ENCODE assay signal across 14 mouse cellular contexts in genomic region chr3:69561686-69562085, GRCm38 (mm10). TPM values are rescaled to one million over a fixed set of nuclear protein-coding genes. Genes with fewer than 3 reads are reported as not detected.
DNase-seq lines count a peak whose midpoint lies in the region; ATAC-seq and TF ChIP-seq lines count a peak whose summit lies in the region.
"Had no signal": no experiment of that assay in that cellular context is flagged by ENCODE, and none has a peak within 500 bp of the region (broad histone marks: within the 10 kb centered on the region; RNA-seq: fewer than 3 reads in every experiment).

No protein-coding gene starts in this region.

- 66% methylated on average over 5 of the region's 5 CpGs for WGBS in kidney, adult 2 months
- 82% methylated on average over 5 of the region's 5 CpGs for WGBS in kidney, embryonic 14.5 days

- peak; percentile 21 for DNase-seq in embryo, embryonic 11 days
- DNase-seq in embryo, embryonic 9.5 days (ENCODE audit: extremely low spot score), result no peak
- DNase-seq in kidney, adult 2 months, result peak; percentile 67
- peak; percentile 47 for DNase-seq in retina, embryonic 14.5 days (ENCODE audit: low spot score)
- DNase-seq in retina, postnatal 1 day, result no peak
- peak; percentile 51 for DNase-seq in yolk sac, embryonic 10.5 days (ENCODE audit: low spot score)
- DNase-seq in layer of hippocampus, postnatal 25 days (ENCODE audit: extremely low spot score in 1 of 2, low spot score in 1 of 2), result no peak
- DNase-seq: cerebellum, adult 11 months; cerebellum, postnatal 14 days; gastrocnemius, adult 2 months; thymus, postnatal 14 days had no signal

- H3K4me1 ChIP-seq in kidney, adult 2 months (ENCODE audit: control insufficient read depth, insufficient read depth, low read length), result no peaks in the 10 kb centered on the region
- H3K4me1 ChIP-seq in kidney, embryonic 14.5 days (ENCODE audit: control insufficient read depth, insufficient read depth, low read length), result 0 out of 2 replicates have a peak, but pooled peaks cover 7% of the 10 kb centered on the region
- H3K4me1 ChIP-seq: midbrain, embryonic 13.5 days had no signal

- TF ChIP-seq POLR2A in kidney, adult 2 months (IDR thresholded peaks at IDR 0.05; ENCODE audit: low read depth, low read length), result no peak

- H3K4me3 ChIP-seq in kidney, adult 2 months (ENCODE audit: insufficient read depth, low read depth, low read length), result no peak overlapping the region
- no peak overlapping the region for H3K4me3 ChIP-seq in kidney, embryonic 14.5 days (ENCODE audit: low read length)
- H3K4me3 ChIP-seq: gastrocnemius, adult 2 months; limb, embryonic 15.5 days; midbrain, embryonic 13.5 days had no signal

- H3K36me3 ChIP-seq in kidney, adult 2 months (ENCODE audit: control insufficient read depth, insufficient read depth, low read length), result no peaks in the 10 kb centered on the region
- H3K36me3 ChIP-seq in kidney, embryonic 14.5 days (ENCODE audit: control insufficient read depth, insufficient read depth, low read length), result no peaks in the 10 kb centered on the region
- H3K36me3 ChIP-seq: limb, embryonic 15.5 days; midbrain, embryonic 13.5 days had no signal

- no peak overlapping the region for H3K9ac ChIP-seq in kidney, embryonic 14.5 days (ENCODE audit: low read depth, low read length)
- H3K9ac ChIP-seq: limb, embryonic 15.5 days; midbrain, embryonic 13.5 days had no signal

- no peak overlapping the region for H3K27ac ChIP-seq in kidney, adult 2 months (ENCODE audit: insufficient read depth, low read depth, low read length)
- H3K27ac ChIP-seq in kidney, embryonic 14.5 days (ENCODE audit: low read depth, low read length), result no peak overlapping the region
- H3K27ac ChIP-seq: gastrocnemius, adult 2 months; limb, embryonic 15.5 days; midbrain, embryonic 13.5 days had no signal

- TF ChIP-seq CTCF in kidney, adult 2 months (conservative IDR thresholded peaks at IDR 0.05; ENCODE audit: insufficient read depth, insufficient read length, low read depth, low read length), result no peak

- H3K27me3 ChIP-seq in kidney, adult 2 months (replicated peaks; ENCODE audit: control insufficient read depth, insufficient read depth, low read length), result no peaks in the 10 kb centered on the region
- no peaks in the 10 kb centered on the region for H3K27me3 ChIP-seq in kidney, embryonic 14.5 days (ENCODE audit: control insufficient read depth, insufficient read depth, low read length)
- H3K27me3 ChIP-seq: limb, embryonic 15.5 days; midbrain, embryonic 13.5 days had no signal

- ATAC-seq in kidney, embryonic 14.5 days (ENCODE audit: low FRiP score, low TSS enrichment), result no peak
- ATAC-seq: midbrain, embryonic 13.5 days had no signal

- H3K4me2 ChIP-seq in kidney, embryonic 14.5 days (replicated peaks; ENCODE audit: low read depth, low read length), result no peak overlapping the region
- H3K4me2 ChIP-seq: limb, embryonic 15.5 days; midbrain, embryonic 13.5 days had no signal

- H3K9me3 ChIP-seq in kidney, embryonic 14.5 days (ENCODE audit: control insufficient read depth, low read length), result no peaks in the 10 kb centered on the region
- H3K9me3 ChIP-seq: limb, embryonic 15.5 days; midbrain, embryonic 13.5 days had no signal

RNA-seq across cellular contexts. Expression of gene B3galnt1, which starts 37.1 kb away (rescaled TPM):
- 25.7 and 28.3 TPM in 2 replicates for polyA plus RNA-seq in kidney, adult 2 months (2012; rRNA removed)
- 27.7 and 29.4 TPM in 2 replicates for polyA plus RNA-seq in kidney, embryonic 14.5 days (2014; fragmentation: Nextera tagmentation; extraction: Ambion mirVana)
- total RNA-seq in layer of hippocampus, postnatal 25 days (2021), result 10 to 100 TPM; 43.9 to 44.7 TPM

Comparison
In these comparisons a context has a peak if more than half of its experiments do, and no peak if none do; other contexts are left out.
1. DNase-seq: peak in embryo, embryonic 11 days (single experiment), kidney, adult 2 months (single experiment), retina, embryonic 14.5 days (single experiment) and yolk sac, embryonic 10.5 days (single experiment); none in embryo, embryonic 9.5 days (single experiment), retina, postnatal 1 day (single experiment) and layer of hippocampus, postnatal 25 days (0 of 2).